Mouse (Mus musculus): ENCODE data around the gene Snx12.

The Snx12 gene

GRCm38 (mm10) chrX:101221834-101222795 is at the start of gene Snx12:
TSS of gene Snx12 (minus strand) at chrX:101222563.
- DNase-seq (ENCODE audit: low read depth, low spot score): peak; percentile 94

GRCm38 (mm10) chrX:101268755-101269124 is 46.4 kb upstream of the Snx12 start, which contains the start of gene Gm20489:
TSS of gene Gm20489 (minus strand) at chrX:101269023.
- DNase-seq (ENCODE audit: low read depth, low spot score): no peak

GRCm38 (mm10) chrX:101268025-101268754 is 45.8 kb upstream of the Snx12 start, which contains the start of gene Il2rg:
TSS of gene Il2rg (minus strand) at chrX:101268255.
- DNase-seq (ENCODE audit: low read depth, low spot score): no peak

- no peak for DNase-seq (ENCODE audit: low read depth, low spot score)
Observed at GRCm38 (mm10) chrX:101266631-101267030, 44.3 kb upstream of the Snx12 start.

- DNase-seq (ENCODE audit: low read depth, low spot score): no peak
Observed at GRCm38 (mm10) chrX:101263892-101264291, 41.5 kb upstream of the Snx12 start, which contains the start of gene Gm614. TSS of gene Gm614 (minus strand) at chrX:101263992.

GRCm38 (mm10) chrX:101260441-101261325 is 38.3 kb upstream of the Snx12 start:
- DNase-seq (ENCODE audit: low read depth, low spot score): peak; percentile 78

- no peak for DNase-seq (ENCODE audit: low read depth, low spot score)
Observed at GRCm38 (mm10) chrX:101256603-101257002, 34.2 kb upstream of the Snx12 start.

- no peak for DNase-seq (ENCODE audit: low read depth, low spot score)
Observed at GRCm38 (mm10) chrX:101254740-101255139, 32.4 kb upstream of the Snx12 start.

GRCm38 (mm10) chrX:101253952-101254729 is 31.8 kb upstream of the Snx12 start, which contains the start of gene Foxo4:
TSS of gene Foxo4 (plus strand) at chrX:101254528.
- DNase-seq (ENCODE audit: low read depth, low spot score): peak; percentile 87

- no peak for DNase-seq (ENCODE audit: low read depth, low spot score)
Observed at GRCm38 (mm10) chrX:101245011-101245410, 22.6 kb upstream of the Snx12 start.

- no peak for DNase-seq (ENCODE audit: low read depth, low spot score)
Observed at GRCm38 (mm10) chrX:101222796-101223162, 416 bp upstream of the Snx12 start.

GRCm38 (mm10) chrX:101189285-101189684 is 33.1 kb downstream of the Snx12 start:
- DNase-seq (ENCODE audit: low read depth, low spot score): no peak

- DNase-seq (ENCODE audit: low read depth, low spot score): no peak
Observed at GRCm38 (mm10) chrX:101187647-101188046, 34.7 kb downstream of the Snx12 start.

- no peak for DNase-seq (ENCODE audit: low read depth, low spot score)
Observed at GRCm38 (mm10) chrX:101173388-101173787, 49.0 kb downstream of the Snx12 start.

- no peak for DNase-seq (ENCODE audit: low read depth, low spot score)
Observed at GRCm38 (mm10) chrX:101168425-101168824, 53.9 kb downstream of the Snx12 start.

- no peak for DNase-seq (ENCODE audit: low read depth, low spot score)
Observed at GRCm38 (mm10) chrX:101163739-101164138, 58.6 kb downstream of the Snx12 start.

GRCm38 (mm10) chrX:101163278-101163677 is 59.1 kb downstream of the Snx12 start:
- DNase-seq (ENCODE audit: low read depth, low spot score): no peak

- no peak for DNase-seq (ENCODE audit: low read depth, low spot score)
Observed at GRCm38 (mm10) chrX:101162532-101162931, 59.8 kb downstream of the Snx12 start.

GRCm38 (mm10) chrX:101157488-101157887 is 64.9 kb downstream of the Snx12 start:
- no peak for DNase-seq (ENCODE audit: low read depth, low spot score)

- no peak for DNase-seq (ENCODE audit: low read depth, low spot score)
Observed at GRCm38 (mm10) chrX:101156369-101156768, 66.0 kb downstream of the Snx12 start.
